Mouse (Mus musculus) kidney, postnatal 0 days (tissue): ENCODE results near the gene Trub2. TPM values are rescaled to one million over a fixed set of nuclear protein-coding genes. Genes with fewer than 3 reads are reported as not detected.
"Not testable (repeated sequence)": the region's sequence is repeated elsewhere in the genome, so short reads cannot be mapped to it uniquely, and the experiment has no call there.

Experiments
- ATAC-seq: fragments of 200-750 bp; cut with Nextera tagmentation; replicated peaks from 2 replicates; pipeline ENCODE4 v1.8.0; 2017; ENCODE audit warnings: low read depth, moderate number of reproducible peaks, moderate TSS enrichment, moderate library complexity; ENCODE audit not compliant: low FRiP score
- DNase-seq: peaks from one replicate; pipeline ENCODE4 v3.0.0-alpha.2; 2016; ENCODE audit warnings: low spot score
- H3K27ac ChIP-seq: fragments of 300-500 bp; sonication (generic); 2 replicates; pipeline ENCODE4 v1.5.1; 2014; ENCODE audit warnings: mild to moderate bottlenecking
- H3K27me3 ChIP-seq: fragments of 300-500 bp; sonication (generic); 2 replicates; pipeline ENCODE4 v1.6.1; 2014; ENCODE audit warnings: low read length, mixed read lengths; ENCODE audit not compliant: insufficient read depth
- H3K36me3 ChIP-seq: fragments of 300-500 bp; sonication (generic); 2 replicates; pipeline ENCODE4 v1.6.1; 2014; ENCODE audit warnings: low read length, mixed read lengths; ENCODE audit not compliant: insufficient read depth
- H3K4me1 ChIP-seq: fragments of 300-500 bp; sonication (generic); replicated peaks from 2 replicates; pipeline ENCODE4 v1.6.1; 2014; ENCODE audit warnings: antibody characterized with exemption, low read length, mixed read lengths; ENCODE audit not compliant: insufficient read depth
- H3K4me2 ChIP-seq: fragments of 300-500 bp; sonication (generic); 2 replicates; pipeline ENCODE4 v1.6.1; 2014; ENCODE audit warnings: mild to moderate bottlenecking, low read length, moderate library complexity, mixed read lengths
- H3K4me3 ChIP-seq: fragments of 300-500 bp; sonication (generic); replicated peaks from 2 replicates; pipeline ENCODE4 v1.5.1; 2014; ENCODE audit warnings: low read depth, low read length
- H3K9ac ChIP-seq: fragments of 300-500 bp; sonication (generic); 2 replicates; pipeline ENCODE4 v1.6.1; 2014; ENCODE audit warnings: low read depth, low read length
- H3K9me3 ChIP-seq: fragments of 300-500 bp; sonication (generic); replicated peaks from 2 replicates; pipeline ENCODE4 v1.6.1; 2016; ENCODE audit warnings: low read length, inconsistent platforms, mixed read lengths
- CTCF ChIP-seq: IDR thresholded peaks from 2 replicates; pipeline ENCODE4 v1.5.1; 2016; ENCODE audit warnings: antibody characterized with exemption, low read depth, mild to moderate bottlenecking, moderate library complexity
- WGBS: fragments of 180-500 bp; shearing (Covaris S2); extraction: QIAGEN DNeasy Blood & Tissue Kit; methylation state at CpG from one replicate; pipeline ENCODE4 v1.1.7; 2014; 5-methylcytosine and 5-hydroxymethylcytosine counted together
- polyA plus RNA-seq: library from polyadenylated mRNA; unstranded; fragments of >200 nt; fragmentation: Nextera tagmentation; extraction: Ambion mirVana; gene quantifications from 2 replicates; pipeline ENCODE4 v1.2.1, GENCODE M21; 2015

Gene Trub2
- polyA plus RNA-seq, 1 experiment from 2014 or later = 24.1 TPM

- DNase-seq (no peak), ATAC-seq (no peak)
- Histone ChIP-seq H3K27me3 (no peaks in the 10 kb centered on the region), H3K9me3 (no peaks in the 10 kb centered on the region), H3K9ac (no peak overlapping the region), H3K4me3 (no peak overlapping the region), H3K36me3 (peaks cover 56% of the 10 kb centered on the region), H3K4me2 (no peak overlapping the region), H3K27ac (no peak overlapping the region), H3K4me1 (peaks cover 3% of the 10 kb centered on the region; the same call in 1 of the 2 replicates)
- 70% methylated on average over 4 of the region's 4 CpGs for WGBS
- TF ChIP-seq CTCF = no peak
Observed at GRCm38 (mm10) chr2:29784290-29784689, 4.0 kb downstream of the Trub2 start.

DNA sequence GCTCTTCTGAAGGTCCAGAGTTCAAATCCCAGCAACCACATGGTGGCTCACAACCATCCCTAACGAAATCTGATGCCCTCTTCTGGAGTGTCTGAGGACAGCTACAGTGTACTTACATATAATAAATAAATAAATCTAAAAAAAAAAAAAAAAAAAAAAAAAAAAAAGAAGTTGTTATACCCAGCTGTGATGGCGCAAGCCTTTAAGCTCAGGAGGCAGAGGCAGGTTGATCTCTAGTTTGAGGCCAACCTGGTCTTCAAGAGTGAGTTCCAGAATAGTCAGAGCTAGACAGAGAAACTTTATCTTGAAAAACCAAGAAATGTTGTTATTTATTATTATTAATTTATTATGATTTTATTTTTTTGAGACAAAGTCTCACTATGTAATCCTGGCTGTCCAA, 7.0 kb downstream of the Trub2 start:
- not testable (repeated sequence) for H3K9me3 ChIP-seq, H3K4me1 ChIP-seq, H3K27me3 ChIP-seq, H3K4me3 ChIP-seq, H3K9ac ChIP-seq, H3K4me2 ChIP-seq, DNase-seq, H3K27ac ChIP-seq, ATAC-seq
- peaks cover 76% of the 10 kb centered on the region for H3K36me3 ChIP-seq
- 94% methylated on average over 2 of the region's 2 CpGs for WGBS

GRCm38 (mm10) chr2:29773323-29773722, 15.0 kb downstream of the Trub2 start:
- ATAC-seq = no peak
- Histone ChIP-seq H3K4me1 (no peaks in the 10 kb centered on the region), H3K27me3 (no peaks in the 10 kb centered on the region), H3K4me2 (no peak overlapping the region), H3K27ac (no peak overlapping the region), H3K9me3 (no peaks in the 10 kb centered on the region), H3K9ac (no peak overlapping the region), H3K4me3 (no peak overlapping the region), H3K36me3 (peaks cover 12% of the 10 kb centered on the region; the same call in 1 of the 2 replicates)
- 93% methylated on average over 4 of the region's 4 CpGs for WGBS
- no peak for TF ChIP-seq CTCF
- no peak for DNase-seq

DNA sequence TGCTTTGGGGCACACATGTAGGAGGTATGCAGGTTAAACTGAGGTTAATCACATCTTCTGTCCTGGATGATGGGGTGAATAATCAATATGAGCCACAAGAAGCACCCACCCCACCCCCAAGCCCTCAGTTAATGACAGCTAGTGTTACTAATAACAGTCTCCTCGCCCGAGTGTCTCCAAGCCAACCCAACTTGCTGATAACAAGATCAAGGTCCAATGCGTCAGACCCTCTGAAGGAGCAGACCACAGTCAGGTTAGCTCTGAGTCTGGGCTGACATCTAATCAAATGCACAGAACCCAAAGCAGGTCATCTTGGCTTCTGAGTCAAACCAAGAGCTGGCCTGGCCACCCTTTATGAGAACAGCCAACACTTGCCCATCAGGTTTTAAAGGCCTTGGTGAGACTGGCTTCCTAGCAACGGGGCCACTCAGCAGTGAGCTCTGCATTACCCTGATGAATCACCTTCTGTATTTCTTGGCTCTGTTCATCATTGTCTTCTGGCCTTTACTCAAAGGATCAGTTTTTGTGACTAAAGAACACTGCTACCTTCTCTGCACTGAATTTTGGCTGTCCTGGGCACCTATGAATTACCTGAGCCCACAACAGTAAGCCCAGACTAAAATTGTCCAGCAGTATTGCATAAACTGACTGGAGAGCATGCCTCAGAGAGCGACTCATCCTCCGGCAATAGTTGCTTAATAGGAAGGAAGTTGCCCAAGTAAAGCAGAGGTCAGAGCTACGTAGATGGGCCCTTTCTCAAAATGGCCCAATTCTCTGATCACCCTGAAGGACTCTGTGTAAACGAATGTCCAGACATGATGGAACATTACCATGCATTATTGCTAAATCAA, 16.5 kb downstream of the Trub2 start:
- no peak for TF ChIP-seq CTCF
- Histone ChIP-seq H3K9me3 (no peaks in the 10 kb centered on the region), H3K4me3 (no peak overlapping the region), H3K9ac (no peak overlapping the region), H3K27me3 (no peaks in the 10 kb centered on the region), H3K36me3 (no peaks in the 10 kb centered on the region), H3K27ac (no peak overlapping the region), H3K4me1 (no peaks in the 10 kb centered on the region), H3K4me2 (no peak overlapping the region)
- ATAC-seq (no peak), DNase-seq (no peak)
- 71% methylated on average over 8 of the region's 8 CpGs for WGBS

DNA sequence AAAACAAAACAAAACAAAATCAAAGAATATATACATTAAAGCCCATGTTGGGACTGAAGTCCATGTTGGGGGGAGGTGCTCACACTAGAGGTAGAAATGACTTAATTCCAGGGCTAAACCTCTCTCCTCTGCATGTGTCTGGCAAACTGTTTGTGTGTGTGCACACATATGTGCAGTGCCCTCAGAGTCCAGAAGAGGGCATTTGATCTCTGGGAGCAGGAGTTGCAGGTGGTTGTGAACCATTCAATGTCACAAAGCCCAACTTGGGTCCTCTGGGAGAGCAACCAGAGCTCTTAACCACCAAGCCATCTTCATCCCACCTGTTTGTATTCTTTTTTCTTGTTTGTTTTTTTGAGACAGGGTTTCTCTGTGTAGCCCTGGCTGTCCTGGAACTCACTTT, 18.1 kb downstream of the Trub2 start:
- no peak for DNase-seq
- H3K9ac ChIP-seq = no peak overlapping the region
- H3K27me3 ChIP-seq = no peaks in the 10 kb centered on the region
- TF ChIP-seq CTCF = peak; percentile 35; the same call in 1 of the 2 replicates
- no peak overlapping the region for H3K4me3 ChIP-seq
- no peaks in the 10 kb centered on the region for H3K36me3 ChIP-seq
- no peak overlapping the region for H3K27ac ChIP-seq
- no peaks in the 10 kb centered on the region for H3K4me1 ChIP-seq
- no peak overlapping the region for H3K4me2 ChIP-seq
- H3K9me3 ChIP-seq = no peaks in the 10 kb centered on the region
- no peak for ATAC-seq

- peak overlapping the region; percentile 77; the same call in 1 of the 2 replicates for H3K27ac ChIP-seq
- 64% methylated on average over 9 of the region's 9 CpGs for WGBS
- H3K36me3 ChIP-seq = no peaks in the 10 kb centered on the region
- H3K4me3 ChIP-seq = no peak overlapping the region
- H3K4me1 ChIP-seq = no peaks in the 10 kb centered on the region
- no peak overlapping the region for H3K4me2 ChIP-seq
- no peak overlapping the region for H3K9ac ChIP-seq
- H3K9me3 ChIP-seq = no peaks in the 10 kb centered on the region
- no peak for TF ChIP-seq CTCF
- ATAC-seq (no peak), DNase-seq (no peak)
- no peaks in the 10 kb centered on the region for H3K27me3 ChIP-seq
Observed at GRCm38 (mm10) chr2:29768901-29769300, 19.4 kb downstream of the Trub2 start.
